Mouse (Mus musculus): ENCODE data around the gene Ctnnd2. TPM values are rescaled to one million over a fixed set of nuclear protein-coding genes. Genes with fewer than 3 reads are reported as not detected.

Gene Ctnnd2
- total and polyA plus RNA-seq, 2 experiments from 2014 or later = not detected

DNA sequence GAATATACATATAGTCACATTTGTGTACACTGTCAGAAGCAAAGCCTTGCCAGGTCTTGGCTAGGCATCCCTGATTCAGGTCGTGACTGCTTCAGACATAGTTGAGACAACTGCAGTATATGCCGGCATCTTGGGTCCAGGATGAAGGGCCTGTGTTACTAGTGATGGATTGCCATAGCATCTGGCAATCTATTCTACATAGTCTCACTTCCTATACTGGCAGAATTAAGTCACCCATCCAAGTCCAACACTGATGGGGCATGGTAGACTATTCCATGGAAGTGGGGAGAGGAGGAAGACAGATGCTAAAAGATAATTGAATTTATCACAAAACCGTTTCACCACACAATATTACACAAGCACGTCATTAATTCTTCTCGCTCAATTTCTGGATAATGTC lies 369.1 kb downstream of the Ctnnd2 start:
- no peaks in the 10 kb centered on the region for H3K36me3 ChIP-seq (replicated peaks; ENCODE audit: control insufficient read depth, insufficient read depth, low read length)
- no peak overlapping the region for H3K4me3 ChIP-seq (ENCODE audit: low read depth, low read length)
- H3K4me1 ChIP-seq (ENCODE audit: control insufficient read depth, insufficient read depth) = no peaks in the 10 kb centered on the region
- no peaks in the 10 kb centered on the region for H3K27me3 ChIP-seq (ENCODE audit: control insufficient read depth, insufficient read depth, low read length)
- TF ChIP-seq CTCF (IDR thresholded peaks at IDR 0.05; ENCODE audit: low read depth) (no peak), EP300 (IDR thresholded peaks at IDR 0.05; ENCODE audit: low read depth) (no peak)
- no peak for ATAC-seq (ENCODE audit: insufficient read depth, low read depth)
- H3K27ac ChIP-seq (ENCODE audit: low read depth) = no peak overlapping the region
- 78% methylated on average over 5 of the region's 5 CpGs for WGBS
- DNase-seq (ENCODE audit: low spot score) = no peak
- no peak overlapping the region for H3K4me2 ChIP-seq (ENCODE audit: low read depth, low read length)
- no peak overlapping the region for H3K9ac ChIP-seq (replicated peaks; ENCODE audit: low read depth, low read length)
- no peaks in the 10 kb centered on the region for H3K9me3 ChIP-seq (replicated peaks; ENCODE audit: control insufficient read depth, low read length)

DNA sequence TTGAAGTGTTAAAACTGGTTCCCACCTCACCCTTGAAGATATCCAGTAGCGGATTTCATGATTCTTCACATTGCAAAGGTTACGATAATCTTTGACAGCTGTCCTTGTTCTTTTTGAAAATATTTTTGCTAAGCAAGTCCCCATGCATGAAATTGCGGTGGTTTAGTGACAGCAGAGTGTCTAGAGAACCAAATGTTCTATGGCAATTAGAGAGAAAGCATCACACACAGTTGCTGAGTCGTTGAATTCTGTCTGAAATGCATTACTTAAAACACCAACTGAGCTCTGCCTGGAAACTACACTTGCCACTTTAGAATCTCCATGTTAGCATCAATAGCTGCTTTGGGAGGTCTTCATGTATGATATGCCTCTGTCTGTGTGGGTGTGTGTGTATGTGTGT lies 375.9 kb downstream of the Ctnnd2 start:
- DNase-seq (ENCODE audit: low spot score) (no peak), ATAC-seq (ENCODE audit: insufficient read depth, low read depth) (no peak)
- H3K36me3 ChIP-seq (replicated peaks; ENCODE audit: control insufficient read depth, insufficient read depth, low read length) = no peaks in the 10 kb centered on the region
- H3K9ac ChIP-seq (replicated peaks; ENCODE audit: low read depth, low read length) = no peak overlapping the region
- H3K4me1 ChIP-seq (ENCODE audit: control insufficient read depth, insufficient read depth) = no peaks in the 10 kb centered on the region
- H3K4me2 ChIP-seq (ENCODE audit: low read depth, low read length) = no peak overlapping the region
- no peak overlapping the region for H3K27ac ChIP-seq (ENCODE audit: low read depth)
- no peak overlapping the region for H3K4me3 ChIP-seq (ENCODE audit: low read depth, low read length)
- H3K27me3 ChIP-seq (ENCODE audit: control insufficient read depth, insufficient read depth, low read length) = no peaks in the 10 kb centered on the region
- 82% methylated on average over 4 of the region's 4 CpGs for WGBS
- TF ChIP-seq EP300 (IDR thresholded peaks at IDR 0.05; ENCODE audit: low read depth) (no peak), CTCF (IDR thresholded peaks at IDR 0.05; ENCODE audit: low read depth) (no peak)
- no peaks in the 10 kb centered on the region for H3K9me3 ChIP-seq (replicated peaks; ENCODE audit: control insufficient read depth, low read length)

DNA sequence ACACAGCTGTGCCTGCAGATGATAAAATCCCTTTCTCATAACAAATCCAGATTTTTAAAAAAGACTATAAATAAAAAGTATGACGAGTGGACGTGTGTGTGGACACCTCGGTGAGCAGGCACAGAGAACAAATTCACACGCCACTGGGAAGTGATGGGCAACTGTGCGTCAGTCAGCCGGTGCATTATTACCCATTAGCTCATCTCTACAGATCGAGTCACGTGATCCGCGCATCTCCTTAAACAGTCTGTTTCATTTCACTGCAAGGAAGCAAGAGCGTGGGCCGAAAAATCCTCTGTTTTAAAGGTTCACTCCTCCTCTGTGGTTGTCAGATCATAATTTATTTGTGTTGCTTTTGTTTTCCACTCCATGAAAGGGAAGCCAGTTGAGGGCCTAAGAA lies 378.6 kb downstream of the Ctnnd2 start:
- DNase-seq (ENCODE audit: low spot score) (no peak), ATAC-seq (ENCODE audit: insufficient read depth, low read depth) (no peak)
- no peaks in the 10 kb centered on the region for H3K9me3 ChIP-seq (replicated peaks; ENCODE audit: control insufficient read depth, low read length)

DNA sequence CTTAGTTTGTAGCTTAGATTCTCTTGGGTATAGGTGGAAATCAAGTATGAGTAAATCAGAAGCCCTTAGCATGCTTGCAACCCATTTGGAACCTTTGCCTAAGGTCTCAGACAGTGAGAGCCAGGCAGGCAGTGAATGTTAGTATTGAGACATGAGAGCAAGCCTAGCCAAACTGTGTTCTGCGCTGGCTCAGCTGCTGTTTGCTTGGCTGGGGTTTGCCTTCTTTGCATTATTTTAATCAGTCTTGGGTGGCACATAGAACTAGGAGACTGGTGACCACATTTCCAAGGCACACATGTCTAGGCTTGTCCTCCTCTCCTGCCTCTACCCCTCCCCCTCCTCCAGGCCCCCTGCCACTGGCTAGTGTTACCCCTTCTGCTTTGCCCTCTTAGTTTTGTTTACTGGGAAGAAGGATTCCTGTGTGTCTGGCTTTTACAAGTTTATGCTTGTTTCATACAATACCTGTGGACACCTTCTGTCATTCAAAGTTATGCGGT lies 381.6 kb downstream of the Ctnnd2 start:
- Histone ChIP-seq H3K27ac (ENCODE audit: low read depth) (no peak overlapping the region), H3K4me1 (ENCODE audit: control insufficient read depth, insufficient read depth) (no peaks in the 10 kb centered on the region), H3K4me2 (ENCODE audit: low read depth, low read length) (no peak overlapping the region), H3K27me3 (ENCODE audit: control insufficient read depth, insufficient read depth, low read length) (no peaks in the 10 kb centered on the region), H3K9ac (replicated peaks; ENCODE audit: low read depth, low read length) (no peak overlapping the region), H3K36me3 (replicated peaks; ENCODE audit: control insufficient read depth, insufficient read depth, low read length) (no peaks in the 10 kb centered on the region), H3K9me3 (replicated peaks; ENCODE audit: control insufficient read depth, low read length) (no peaks in the 10 kb centered on the region), H3K4me3 (ENCODE audit: low read depth, low read length) (no peak overlapping the region)
- no peak for TF ChIP-seq EP300 (IDR thresholded peaks at IDR 0.05; ENCODE audit: low read depth)
- TF ChIP-seq CTCF (IDR thresholded peaks at IDR 0.05; ENCODE audit: low read depth) = no peak
- DNase-seq (ENCODE audit: low spot score) = no peak
- ATAC-seq (ENCODE audit: insufficient read depth, low read depth) = no peak
- WGBS = 83% methylated on average over 2 of the region's 2 CpGs

More for the DNA sequence above, 378.6 kb downstream of the Ctnnd2 start:
- no peaks in the 10 kb centered on the region for H3K4me1 ChIP-seq (ENCODE audit: control insufficient read depth, insufficient read depth)
- no peak overlapping the region for H3K4me3 ChIP-seq (ENCODE audit: low read depth, low read length)
- H3K36me3 ChIP-seq (replicated peaks; ENCODE audit: control insufficient read depth, insufficient read depth, low read length) = no peaks in the 10 kb centered on the region
- TF ChIP-seq EP300 (IDR thresholded peaks at IDR 0.05; ENCODE audit: low read depth) (no peak), CTCF (IDR thresholded peaks at IDR 0.05; ENCODE audit: low read depth) (no peak)
- WGBS = 83% methylated on average over 12 of the region's 12 CpGs
- H3K4me2 ChIP-seq (ENCODE audit: low read depth, low read length) = no peak overlapping the region
- no peak overlapping the region for H3K27ac ChIP-seq (ENCODE audit: low read depth)
- no peaks in the 10 kb centered on the region for H3K27me3 ChIP-seq (ENCODE audit: control insufficient read depth, insufficient read depth, low read length)
- H3K9ac ChIP-seq (replicated peaks; ENCODE audit: low read depth, low read length) = no peak overlapping the region

DNA sequence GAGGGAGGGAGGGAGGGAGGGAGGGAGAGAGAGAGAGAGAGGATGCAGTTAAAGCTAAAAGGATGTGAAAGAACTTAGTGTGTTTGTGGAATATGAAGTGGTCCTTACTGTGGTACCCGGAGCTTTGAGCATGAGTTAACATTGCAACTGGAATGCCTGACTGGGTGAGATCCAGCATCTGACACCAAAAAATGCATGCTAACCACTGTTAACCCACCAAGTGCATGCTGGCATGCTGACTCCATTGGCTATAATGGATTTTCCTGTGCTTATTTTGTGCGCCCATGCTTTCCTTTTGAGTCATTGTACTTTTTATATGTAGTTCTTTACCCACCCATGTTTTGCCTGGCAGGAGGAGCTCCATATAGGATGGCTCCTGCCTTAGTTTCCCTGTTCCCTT lies 383.4 kb downstream of the Ctnnd2 start:
- no peak overlapping the region for H3K9ac ChIP-seq (replicated peaks; ENCODE audit: low read depth, low read length)
- H3K27me3 ChIP-seq (ENCODE audit: control insufficient read depth, insufficient read depth, low read length) = no peaks in the 10 kb centered on the region
- no peak overlapping the region for H3K4me3 ChIP-seq (ENCODE audit: low read depth, low read length)
- WGBS = 85% methylated on average over 2 of the region's 2 CpGs
- ATAC-seq (ENCODE audit: insufficient read depth, low read depth) (no peak), DNase-seq (ENCODE audit: low spot score) (no peak)
- no peak for TF ChIP-seq EP300 (IDR thresholded peaks at IDR 0.05; ENCODE audit: low read depth)
- TF ChIP-seq CTCF (IDR thresholded peaks at IDR 0.05; ENCODE audit: low read depth) = no peak
- no peaks in the 10 kb centered on the region for H3K36me3 ChIP-seq (replicated peaks; ENCODE audit: control insufficient read depth, insufficient read depth, low read length)
- no peaks in the 10 kb centered on the region for H3K4me1 ChIP-seq (ENCODE audit: control insufficient read depth, insufficient read depth)
- H3K27ac ChIP-seq (ENCODE audit: low read depth) = no peak overlapping the region
- H3K9me3 ChIP-seq (replicated peaks; ENCODE audit: control insufficient read depth, low read length) = no peaks in the 10 kb centered on the region
- H3K4me2 ChIP-seq (ENCODE audit: low read depth, low read length) = no peak overlapping the region

DNA sequence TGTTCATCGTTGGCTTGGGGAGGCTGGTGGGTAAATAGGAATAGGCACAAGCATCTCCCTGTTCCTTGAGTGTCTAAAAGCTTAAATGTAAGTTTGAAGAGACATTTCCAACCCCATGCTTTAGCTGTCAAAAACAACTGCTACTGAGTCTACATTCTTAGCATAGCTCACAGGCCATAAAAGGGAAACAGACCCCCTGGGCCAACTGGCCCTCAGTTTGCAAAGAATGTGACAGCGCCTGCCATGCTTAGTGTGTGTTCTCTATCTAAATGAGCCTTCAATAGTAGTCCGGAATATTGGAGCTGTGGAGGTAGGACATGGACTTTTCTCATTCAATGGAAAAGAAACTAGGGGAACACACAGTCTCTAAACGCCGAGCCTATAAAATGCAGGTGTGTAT lies 390.0 kb downstream of the Ctnnd2 start:
- H3K27me3 ChIP-seq (ENCODE audit: control insufficient read depth, insufficient read depth, low read length) = no peaks in the 10 kb centered on the region
- H3K9ac ChIP-seq (replicated peaks; ENCODE audit: low read depth, low read length) = no peak overlapping the region
- H3K4me3 ChIP-seq (ENCODE audit: low read depth, low read length) = no peak overlapping the region
- no peak for DNase-seq (ENCODE audit: low spot score)
- H3K4me2 ChIP-seq (ENCODE audit: low read depth, low read length) = no peak overlapping the region
- H3K4me1 ChIP-seq (ENCODE audit: control insufficient read depth, insufficient read depth) = no peaks in the 10 kb centered on the region
- TF ChIP-seq EP300 (IDR thresholded peaks at IDR 0.05; ENCODE audit: low read depth) = no peak
- TF ChIP-seq CTCF (IDR thresholded peaks at IDR 0.05; ENCODE audit: low read depth) = no peak
- ATAC-seq (ENCODE audit: insufficient read depth, low read depth) = no peak
- H3K27ac ChIP-seq (ENCODE audit: low read depth) = no peak overlapping the region
- no peaks in the 10 kb centered on the region for H3K36me3 ChIP-seq (replicated peaks; ENCODE audit: control insufficient read depth, insufficient read depth, low read length)
- no peaks in the 10 kb centered on the region for H3K9me3 ChIP-seq (replicated peaks; ENCODE audit: control insufficient read depth, low read length)
- WGBS = 63% methylated on average over 5 of the region's 5 CpGs

Measured in heart, postnatal 0 days (tissue).